Mouse (Mus musculus): ENCODE data around the gene Akap7.

DNA sequence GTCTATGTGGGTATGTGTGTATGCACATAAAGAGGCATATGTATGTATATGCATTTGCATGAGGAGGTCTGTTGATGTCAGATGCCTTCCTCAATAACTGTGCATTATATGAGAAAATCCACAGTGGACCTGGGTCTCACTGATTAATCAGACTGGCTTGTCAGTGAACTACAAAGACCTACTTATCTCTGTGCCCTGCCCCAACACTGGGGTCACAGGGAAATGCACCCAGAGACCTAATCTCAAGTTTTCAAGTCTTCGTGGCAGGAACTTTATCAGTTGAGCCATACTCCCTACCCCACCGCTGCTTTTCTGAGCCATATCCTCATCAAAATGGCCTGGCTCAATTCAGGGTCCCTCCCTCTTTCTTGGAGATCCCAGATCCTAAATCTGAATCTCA lies 146.0 kb downstream of the Akap7 start:
- TF ChIP-seq POLR2A (IDR thresholded peaks at IDR 0.05; ENCODE audit: control insufficient read depth, low read depth, low read length), result no peak
- TF ChIP-seq CTCF (IDR thresholded peaks at IDR 0.05; ENCODE audit: control insufficient read depth, insufficient read depth, insufficient replicate concordance, low read depth, low read length), result no peak

Data from testis, adult 2 months (tissue).